Mouse (Mus musculus): ENCODE measurements at regions not wholly inside any gene's neighbourhood (a gene's known extent, or its start where the extent isn't known, plus 50 kb on each side); places are given as distances from the start of the nearest gene placed in this dataset.

GRCm38 (mm10) chr1:76676836-76677235 is 838.1 kb downstream of the Epha4 start:
- ATAC-seq (ENCODE audit: low read depth) (no peak), DNase-seq (ENCODE audit: low spot score) (no peak)
- Histone ChIP-seq H3K4me3 (ENCODE audit: low read depth, low read length) (no peak overlapping the region), H3K27me3 (replicated peaks; ENCODE audit: control insufficient read depth, insufficient read depth, low read length) (no peaks in the 10 kb centered on the region), H3K9ac (ENCODE audit: low read depth, low read length) (no peak overlapping the region), H3K36me3 (ENCODE audit: control insufficient read depth, insufficient read depth, low read length) (no peaks in the 10 kb centered on the region), H3K9me3 (ENCODE audit: control insufficient read depth, low read length) (no peaks in the 10 kb centered on the region), H3K4me1 (ENCODE audit: control insufficient read depth, insufficient read depth, low read length) (no peaks in the 10 kb centered on the region), H3K27ac (replicated peaks; ENCODE audit: low read depth, low read length) (no peak overlapping the region), H3K4me2 (ENCODE audit: low read depth, low read length) (no peak overlapping the region)
- WGBS = 66% methylated on average over 6 of the region's 6 CpGs

- ATAC-seq (ENCODE audit: low read depth) (no peak), DNase-seq (ENCODE audit: low spot score) (peak; percentile 26)
- WGBS = 35% methylated on average over 2 of the region's 2 CpGs
- Histone ChIP-seq H3K4me2 (ENCODE audit: low read depth, low read length) (no peak overlapping the region), H3K4me3 (ENCODE audit: low read depth, low read length) (no peak overlapping the region), H3K9ac (ENCODE audit: low read depth, low read length) (no peak overlapping the region), H3K27ac (replicated peaks; ENCODE audit: low read depth, low read length) (no peak overlapping the region), H3K9me3 (ENCODE audit: control insufficient read depth, low read length) (no peaks in the 10 kb centered on the region), H3K4me1 (ENCODE audit: control insufficient read depth, insufficient read depth, low read length) (no peaks in the 10 kb centered on the region), H3K27me3 (replicated peaks; ENCODE audit: control insufficient read depth, insufficient read depth, low read length) (no peaks in the 10 kb centered on the region), H3K36me3 (ENCODE audit: control insufficient read depth, insufficient read depth, low read length) (no peaks in the 10 kb centered on the region)
Observed at GRCm38 (mm10) chr1:76705556-76705955, 809.3 kb downstream of the Epha4 start.

- Histone ChIP-seq H3K9ac (ENCODE audit: low read depth, low read length) (no peak overlapping the region), H3K27me3 (replicated peaks; ENCODE audit: control insufficient read depth, insufficient read depth, low read length) (no peaks in the 10 kb centered on the region), H3K36me3 (ENCODE audit: control insufficient read depth, insufficient read depth, low read length) (no peaks in the 10 kb centered on the region), H3K4me1 (ENCODE audit: control insufficient read depth, insufficient read depth, low read length) (no peaks in the 10 kb centered on the region; the same call in 1 of the 2 replicates), H3K4me3 (ENCODE audit: low read depth, low read length) (no peak overlapping the region), H3K9me3 (ENCODE audit: control insufficient read depth, low read length) (no peaks in the 10 kb centered on the region), H3K4me2 (ENCODE audit: low read depth, low read length) (no peak overlapping the region), H3K27ac (replicated peaks; ENCODE audit: low read depth, low read length) (no peak overlapping the region)
- ATAC-seq (ENCODE audit: low read depth) (no peak), DNase-seq (ENCODE audit: low spot score) (no peak)
- WGBS = 63% methylated on average over 11 of the region's 11 CpGs
Observed at GRCm38 (mm10) chr1:76717639-76718292, 797.1 kb downstream of the Epha4 start.

- no peaks in the 10 kb centered on the region for H3K4me1 ChIP-seq (ENCODE audit: control insufficient read depth, insufficient read depth, low read length)
- no peaks in the 10 kb centered on the region for H3K36me3 ChIP-seq (ENCODE audit: control insufficient read depth, insufficient read depth, low read length)
- 50% methylated on average over 3 of the region's 3 CpGs for WGBS
- no peak overlapping the region for H3K27ac ChIP-seq (replicated peaks; ENCODE audit: low read depth, low read length)
- no peak overlapping the region for H3K4me2 ChIP-seq (ENCODE audit: low read depth, low read length)
- ATAC-seq (ENCODE audit: low read depth) (no peak), DNase-seq (ENCODE audit: low spot score) (peak; percentile 69)
- H3K4me3 ChIP-seq (ENCODE audit: low read depth, low read length) = no peak overlapping the region
- H3K9me3 ChIP-seq (ENCODE audit: control insufficient read depth, low read length) = no peaks in the 10 kb centered on the region
- H3K9ac ChIP-seq (ENCODE audit: low read depth, low read length) = no peak overlapping the region
- no peaks in the 10 kb centered on the region for H3K27me3 ChIP-seq (replicated peaks; ENCODE audit: control insufficient read depth, insufficient read depth, low read length)
Observed at GRCm38 (mm10) chr1:76724453-76724852, 790.4 kb downstream of the Epha4 start.

GRCm38 (mm10) chr1:76737003-76737402 is 777.9 kb downstream of the Epha4 start:
- H3K27me3 ChIP-seq (replicated peaks; ENCODE audit: control insufficient read depth, insufficient read depth, low read length) = no peaks in the 10 kb centered on the region
- DNase-seq (ENCODE audit: low spot score) (no peak), ATAC-seq (ENCODE audit: low read depth) (no peak)
- H3K27ac ChIP-seq (replicated peaks; ENCODE audit: low read depth, low read length) = no peak overlapping the region
- H3K4me2 ChIP-seq (ENCODE audit: low read depth, low read length) = no peak overlapping the region
- H3K4me1 ChIP-seq (ENCODE audit: control insufficient read depth, insufficient read depth, low read length) = no peaks in the 10 kb centered on the region
- H3K9me3 ChIP-seq (ENCODE audit: control insufficient read depth, low read length) = no peaks in the 10 kb centered on the region
- no peak overlapping the region for H3K4me3 ChIP-seq (ENCODE audit: low read depth, low read length)
- no peak overlapping the region for H3K9ac ChIP-seq (ENCODE audit: low read depth, low read length)
- 35% methylated on average over 1 of the region's 1 CpGs for WGBS
- H3K36me3 ChIP-seq (ENCODE audit: control insufficient read depth, insufficient read depth, low read length) = no peaks in the 10 kb centered on the region

GRCm38 (mm10) chr1:76737663-76738062 is 777.2 kb downstream of the Epha4 start:
- WGBS = 79% methylated on average over 2 of the region's 2 CpGs
- no peaks in the 10 kb centered on the region for H3K4me1 ChIP-seq (ENCODE audit: control insufficient read depth, insufficient read depth, low read length)
- no peak overlapping the region for H3K27ac ChIP-seq (replicated peaks; ENCODE audit: low read depth, low read length)
- no peak overlapping the region for H3K4me3 ChIP-seq (ENCODE audit: low read depth, low read length)
- H3K4me2 ChIP-seq (ENCODE audit: low read depth, low read length) = no peak overlapping the region
- no peaks in the 10 kb centered on the region for H3K9me3 ChIP-seq (ENCODE audit: control insufficient read depth, low read length)
- no peak overlapping the region for H3K9ac ChIP-seq (ENCODE audit: low read depth, low read length)
- no peak for DNase-seq (ENCODE audit: low spot score)
- no peak for ATAC-seq (ENCODE audit: low read depth)
- no peaks in the 10 kb centered on the region for H3K36me3 ChIP-seq (ENCODE audit: control insufficient read depth, insufficient read depth, low read length)
- no peaks in the 10 kb centered on the region for H3K27me3 ChIP-seq (replicated peaks; ENCODE audit: control insufficient read depth, insufficient read depth, low read length)

GRCm38 (mm10) chr1:76772694-76773093 is 742.2 kb downstream of the Epha4 start:
- H3K27me3 ChIP-seq (replicated peaks; ENCODE audit: control insufficient read depth, insufficient read depth, low read length) = no peaks in the 10 kb centered on the region
- no peak overlapping the region for H3K9ac ChIP-seq (ENCODE audit: low read depth, low read length)
- no peak overlapping the region for H3K4me2 ChIP-seq (ENCODE audit: low read depth, low read length)
- no peak overlapping the region for H3K4me3 ChIP-seq (ENCODE audit: low read depth, low read length)
- ATAC-seq (ENCODE audit: low read depth) (no peak), DNase-seq (ENCODE audit: low spot score) (no peak)
- no peaks in the 10 kb centered on the region for H3K4me1 ChIP-seq (ENCODE audit: control insufficient read depth, insufficient read depth, low read length)
- WGBS = 77% methylated on average over 2 of the region's 2 CpGs
- H3K36me3 ChIP-seq (ENCODE audit: control insufficient read depth, insufficient read depth, low read length) = no peaks in the 10 kb centered on the region
- H3K9me3 ChIP-seq (ENCODE audit: control insufficient read depth, low read length) = no peaks in the 10 kb centered on the region
- no peak overlapping the region for H3K27ac ChIP-seq (replicated peaks; ENCODE audit: low read depth, low read length)

GRCm38 (mm10) chr1:76786871-76787270 is 728.0 kb downstream of the Epha4 start:
- 91% methylated on average over 2 of the region's 2 CpGs for WGBS
- Histone ChIP-seq H3K27me3 (replicated peaks; ENCODE audit: control insufficient read depth, insufficient read depth, low read length) (no peaks in the 10 kb centered on the region), H3K9ac (ENCODE audit: low read depth, low read length) (no peak overlapping the region)

GRCm38 (mm10) chr1:76793438-76793837 is 721.5 kb downstream of the Epha4 start:
- Histone ChIP-seq H3K27me3 (replicated peaks; ENCODE audit: control insufficient read depth, insufficient read depth, low read length) (no peaks in the 10 kb centered on the region), H3K4me1 (ENCODE audit: control insufficient read depth, insufficient read depth, low read length) (no peaks in the 10 kb centered on the region), H3K9ac (ENCODE audit: low read depth, low read length) (no peak overlapping the region), H3K36me3 (ENCODE audit: control insufficient read depth, insufficient read depth, low read length) (no peaks in the 10 kb centered on the region), H3K9me3 (ENCODE audit: control insufficient read depth, low read length) (no peaks in the 10 kb centered on the region), H3K4me2 (ENCODE audit: low read depth, low read length) (no peak overlapping the region), H3K27ac (replicated peaks; ENCODE audit: low read depth, low read length) (no peak overlapping the region), H3K4me3 (ENCODE audit: low read depth, low read length) (no peak overlapping the region)
- 88% methylated on average over 2 of the region's 2 CpGs for WGBS
- ATAC-seq (ENCODE audit: low read depth) (no peak), DNase-seq (ENCODE audit: low spot score) (no peak)

More at GRCm38 (mm10) chr1:76786871-76787270, 728.0 kb downstream of the Epha4 start:
- no peak for DNase-seq (ENCODE audit: low spot score)
- no peaks in the 10 kb centered on the region for H3K4me1 ChIP-seq (ENCODE audit: control insufficient read depth, insufficient read depth, low read length)
- no peak overlapping the region for H3K4me3 ChIP-seq (ENCODE audit: low read depth, low read length)
- H3K4me2 ChIP-seq (ENCODE audit: low read depth, low read length) = no peak overlapping the region
- no peak for ATAC-seq (ENCODE audit: low read depth)
- no peaks in the 10 kb centered on the region for H3K36me3 ChIP-seq (ENCODE audit: control insufficient read depth, insufficient read depth, low read length)
- H3K27ac ChIP-seq (replicated peaks; ENCODE audit: low read depth, low read length) = no peak overlapping the region
- H3K9me3 ChIP-seq (ENCODE audit: control insufficient read depth, low read length) = no peaks in the 10 kb centered on the region
